In genomic region chr5:98306528-98306927, GRCm38 (mm10) we compare ENCODE assay signal across 21 mouse cellular contexts. TPM values are rescaled to one million over a fixed set of nuclear protein-coding genes. Genes with fewer than 3 reads are reported as not detected.
DNase-seq lines count a peak whose midpoint lies in the region; ATAC-seq and TF ChIP-seq lines count a peak whose summit lies in the region.
"Had no signal": no experiment of that assay in that cellular context is flagged by ENCODE, and none has a peak within 500 bp of the region (broad histone marks: within the 10 kb centered on the region; RNA-seq: fewer than 3 reads in every experiment).

No protein-coding gene starts in this region.

- no peaks in the 10 kb centered on the region for H3K36me3 ChIP-seq in embryonic facial prominence, embryonic 11.5 days (replicated peaks; ENCODE audit: control insufficient read depth, insufficient read depth, low read depth, low read length)
- no peaks in the 10 kb centered on the region for H3K36me3 ChIP-seq in embryonic facial prominence, embryonic 10.5 days (replicated peaks)
- H3K36me3 ChIP-seq in kidney, postnatal 0 days (ENCODE audit: insufficient read depth, low read length), result no peaks in the 10 kb centered on the region
- H3K36me3 ChIP-seq in embryonic facial prominence, embryonic 14.5 days (ENCODE audit: control insufficient read depth, insufficient read depth, low read length), result no peaks in the 10 kb centered on the region
- no peaks in the 10 kb centered on the region for H3K36me3 ChIP-seq in midbrain, embryonic 15.5 days (replicated peaks)
- H3K36me3 ChIP-seq: heart, embryonic 12.5 days; lung, embryonic 15.5 days had no signal

- H3K27ac ChIP-seq in embryonic facial prominence, embryonic 11.5 days (replicated peaks; ENCODE audit: low read depth, low read length), result no peak overlapping the region
- H3K27ac ChIP-seq in embryonic facial prominence, embryonic 10.5 days (replicated peaks), result no peak overlapping the region
- H3K27ac ChIP-seq in kidney, postnatal 0 days, result no peak overlapping the region
- no peak overlapping the region; the same call in 1 of the 2 replicates for H3K27ac ChIP-seq in embryonic facial prominence, embryonic 14.5 days (replicated peaks; ENCODE audit: low read depth, low read length)
- H3K27ac ChIP-seq in midbrain, embryonic 15.5 days, result 0 out of 2 replicates have a peak overlapping the region, but pooled peaks have one; percentile 34
- H3K27ac ChIP-seq: left cerebral cortex, adult 2 months; lung, embryonic 15.5 days had no signal

- H3K9me3 ChIP-seq in embryonic facial prominence, embryonic 11.5 days (replicated peaks; ENCODE audit: control insufficient read depth, low read length), result no peaks in the 10 kb centered on the region
- no peaks in the 10 kb centered on the region for H3K9me3 ChIP-seq in embryonic facial prominence, embryonic 10.5 days
- H3K9me3 ChIP-seq in kidney, postnatal 0 days (replicated peaks; ENCODE audit: low read length), result no peaks in the 10 kb centered on the region
- H3K9me3 ChIP-seq in embryonic facial prominence, embryonic 14.5 days (ENCODE audit: control insufficient read depth, low read length), result no peaks in the 10 kb centered on the region
- H3K9me3 ChIP-seq in midbrain, embryonic 15.5 days, result no peaks in the 10 kb centered on the region
- H3K9me3 ChIP-seq: heart, embryonic 12.5 days; lung, embryonic 15.5 days had no signal

- H3K9ac ChIP-seq in embryonic facial prominence, embryonic 11.5 days (replicated peaks; ENCODE audit: low read length), result no peak overlapping the region
- H3K9ac ChIP-seq in kidney, postnatal 0 days (ENCODE audit: low read depth, low read length), result no peak overlapping the region
- no peak overlapping the region for H3K9ac ChIP-seq in embryonic facial prominence, embryonic 14.5 days (ENCODE audit: low read depth, low read length)
- no peak overlapping the region for H3K9ac ChIP-seq in midbrain, embryonic 15.5 days
- H3K9ac ChIP-seq: heart, embryonic 12.5 days; lung, embryonic 15.5 days had no signal

- WGBS in embryonic facial prominence, embryonic 11.5 days, result 59% methylated on average over 9 of the region's 9 CpGs
- WGBS in embryonic facial prominence, embryonic 10.5 days, result 65% methylated on average over 9 of the region's 9 CpGs
- 17% methylated on average over 9 of the region's 9 CpGs for WGBS in kidney, postnatal 0 days
- 37% methylated on average over 9 of the region's 9 CpGs for whole genome bisulfite sequencing in embryonic facial prominence, embryonic 14.5 days
- WGBS in midbrain, embryonic 15.5 days, result 29% methylated on average over 9 of the region's 9 CpGs

- H3K4me2 ChIP-seq in embryonic facial prominence, embryonic 11.5 days (ENCODE audit: low read depth, low read length), result no peak overlapping the region
- no peak overlapping the region for H3K4me2 ChIP-seq in kidney, postnatal 0 days (ENCODE audit: low read length)
- H3K4me2 ChIP-seq in embryonic facial prominence, embryonic 14.5 days (ENCODE audit: low read depth, low read length), result no peak overlapping the region
- no peak overlapping the region; the same call in 1 of the 2 replicates for H3K4me2 ChIP-seq in midbrain, embryonic 15.5 days
- H3K4me2 ChIP-seq: heart, embryonic 12.5 days; lung, embryonic 15.5 days had no signal

- no peak for TF ChIP-seq CTCF in kidney, postnatal 0 days (IDR thresholded peaks at IDR 0.05; ENCODE audit: low read depth)

- DNase-seq in embryonic facial prominence, embryonic 11.5 days (ENCODE audit: low spot score), result peak; percentile 45
- no peak for DNase-seq in embryonic facial prominence, embryonic 10.5 days (ENCODE audit: low spot score)
- DNase-seq in kidney, postnatal 0 days (ENCODE audit: low spot score), result peak; percentile 61
- no peak for DNase-seq in kidney, adult 18-20 months
- DNase-seq in embryonic facial prominence, embryonic 14.5 days (ENCODE audit: low spot score), result peak; percentile 65
- no peak for DNase-seq in right cerebral cortex, postnatal 36 days (ENCODE audit: low spot score in 2 of 2)
- DNase-seq: cerebellum, adult 11-12 months; heart, postnatal 36 days; liver; right cerebral cortex, postnatal 25 days; thymus, postnatal 4 days had no signal

- H3K27me3 ChIP-seq in embryonic facial prominence, embryonic 11.5 days (ENCODE audit: control insufficient read depth, insufficient read depth, low read length), result no peaks in the 10 kb centered on the region
- 0 out of 2 replicates have a peak, but pooled peaks cover 4% of the 10 kb centered on the region for H3K27me3 ChIP-seq in embryonic facial prominence, embryonic 10.5 days (replicated peaks; ENCODE audit: low read depth, poor library complexity, severe bottlenecking)
- no peaks in the 10 kb centered on the region for H3K27me3 ChIP-seq in kidney, postnatal 0 days (ENCODE audit: insufficient read depth, low read length)
- no peaks in the 10 kb centered on the region for H3K27me3 ChIP-seq in embryonic facial prominence, embryonic 14.5 days (replicated peaks; ENCODE audit: control insufficient read depth, insufficient read depth, low read length)
- no peaks in the 10 kb centered on the region for H3K27me3 ChIP-seq in midbrain, embryonic 15.5 days (replicated peaks)
- H3K27me3 ChIP-seq: lung, embryonic 15.5 days had no signal

- no peak for ATAC-seq in embryonic facial prominence, embryonic 11.5 days (replicated peaks; ENCODE audit: insufficient number of reproducible peaks, low FRiP score, low TSS enrichment, low read depth)
- no peak for ATAC-seq in kidney, postnatal 0 days (replicated peaks; ENCODE audit: low FRiP score, low read depth)
- ATAC-seq in embryonic facial prominence, embryonic 14.5 days (ENCODE audit: low read depth), result peak; percentile 55; the same call in 1 of the 2 replicates
- ATAC-seq in midbrain, embryonic 15.5 days (replicated peaks), result peak; percentile 66
- ATAC-seq in erythroblast, adult 5-6 weeks (replicated peaks; ENCODE audit: low FRiP score, poor library complexity, severe bottlenecking), result no peak
- ATAC-seq: intestine, postnatal 0 days had no signal

- H3K4me3 ChIP-seq in embryonic facial prominence, embryonic 11.5 days (ENCODE audit: low read depth, low read length), result no peak overlapping the region
- no peak overlapping the region for H3K4me3 ChIP-seq in embryonic facial prominence, embryonic 10.5 days
- no peak overlapping the region for H3K4me3 ChIP-seq in kidney, postnatal 0 days (replicated peaks; ENCODE audit: low read depth, low read length)
- H3K4me3 ChIP-seq in embryonic facial prominence, embryonic 14.5 days (ENCODE audit: low read depth, low read length), result no peak overlapping the region
- no peak overlapping the region for H3K4me3 ChIP-seq in midbrain, embryonic 15.5 days
- H3K4me3 ChIP-seq: erythroblast, embryonic 14.5 days; heart, embryonic 12.5 days; left cerebral cortex, adult 2 months; lung, embryonic 15.5 days had no signal

- no peaks in the 10 kb centered on the region for H3K4me1 ChIP-seq in embryonic facial prominence, embryonic 11.5 days (ENCODE audit: control insufficient read depth, insufficient read depth, low read length)
- H3K4me1 ChIP-seq in embryonic facial prominence, embryonic 10.5 days, result no peaks in the 10 kb centered on the region
- H3K4me1 ChIP-seq in kidney, postnatal 0 days (replicated peaks; ENCODE audit: insufficient read depth, low read length), result no peaks in the 10 kb centered on the region
- no peaks in the 10 kb centered on the region for H3K4me1 ChIP-seq in embryonic facial prominence, embryonic 14.5 days (ENCODE audit: control insufficient read depth, insufficient read depth, low read length)
- H3K4me1 ChIP-seq in midbrain, embryonic 15.5 days, result 0 out of 2 replicates have a peak, but pooled peaks cover 4% of the 10 kb centered on the region
- H3K4me1 ChIP-seq: heart, embryonic 12.5 days; lung, embryonic 15.5 days had no signal

RNA-seq across cellular contexts. Expression of gene Cfap299, which starts 22.6 kb away (rescaled TPM):
- 0.70 and 1.5 TPM in 2 replicates for polyA plus RNA-seq in embryonic facial prominence, embryonic 11.5 days (2014; fragmentation: Nextera tagmentation; extraction: Ambion mirVana)
- polyA plus RNA-seq in embryonic facial prominence, embryonic 10.5 days (2016; fragmentation: Nextera tagmentation; extraction: Ambion mirVana), result 0.26 and 0.30 TPM in 2 replicates
- 0.34 and 0.43 TPM in 2 replicates for polyA plus RNA-seq in kidney, postnatal 0 days (2015; fragmentation: Nextera tagmentation; extraction: Ambion mirVana)
- polyA plus RNA-seq in embryonic facial prominence, embryonic 14.5 days (2014; fragmentation: Nextera tagmentation; extraction: Ambion mirVana), result 1.1 and 1.9 TPM in 2 replicates
- 1.5 and 2.2 TPM in 2 replicates for polyA plus RNA-seq in midbrain, embryonic 15.5 days (2015; fragmentation: Nextera tagmentation; extraction: Ambion mirVana)
- total RNA-seq in erythroblast, adult 5-6 weeks (2015; ENCODE audit: low replicate concordance), result not detected in 2 replicates
- total RNA-seq in erythroblast, adult 5-6 weeks (2017; ENCODE audit: low replicate concordance), result not detected in 2 replicates
- total RNA-seq: adrenal gland, adult 18-20 months; gastrocnemius, postnatal 4 days; heart, postnatal 36 days had no signal
- polyA plus RNA-seq: erythroblast, embryonic 14.5 days; heart, embryonic 12.5 days had no signal

RNA-seq across cellular contexts. Expression of gene Fgf5, which starts 52.5 kb away (rescaled TPM):
- 1.0 and 2.2 TPM in 2 replicates for polyA plus RNA-seq in embryonic facial prominence, embryonic 11.5 days (2014; fragmentation: Nextera tagmentation; extraction: Ambion mirVana)
- polyA plus RNA-seq in embryonic facial prominence, embryonic 10.5 days (2016; fragmentation: Nextera tagmentation; extraction: Ambion mirVana), result 0.52 and 0.65 TPM in 2 replicates
- polyA plus RNA-seq in kidney, postnatal 0 days (2015; fragmentation: Nextera tagmentation; extraction: Ambion mirVana), result not detected in 2 replicates
- 1.6 and 1.7 TPM in 2 replicates for polyA plus RNA-seq in embryonic facial prominence, embryonic 14.5 days (2014; fragmentation: Nextera tagmentation; extraction: Ambion mirVana)
- polyA plus RNA-seq in midbrain, embryonic 15.5 days (2015; fragmentation: Nextera tagmentation; extraction: Ambion mirVana), result 0.96 and 2.0 TPM in 2 replicates
- total RNA-seq in erythroblast, adult 5-6 weeks (2015; ENCODE audit: low replicate concordance), result not detected in 2 replicates
- total RNA-seq in erythroblast, adult 5-6 weeks (2017; ENCODE audit: low replicate concordance), result not detected in 2 replicates
- total RNA-seq: adrenal gland, adult 18-20 months; heart, postnatal 36 days had no signal
- polyA plus RNA-seq: erythroblast, embryonic 14.5 days; testis, adult 2 months had no signal

Comparison
In these comparisons a context has a peak if more than half of its experiments do, and no peak if none do; other contexts are left out.
1. ATAC-seq: peak in embryonic facial prominence, embryonic 14.5 days (single experiment) and midbrain, embryonic 15.5 days (single experiment); none in embryonic facial prominence, embryonic 11.5 days (single experiment), kidney, postnatal 0 days (single experiment) and erythroblast, adult 5-6 weeks (single experiment).
2. DNase-seq: peak in embryonic facial prominence, embryonic 11.5 days (single experiment), kidney, postnatal 0 days (single experiment) and embryonic facial prominence, embryonic 14.5 days (single experiment); none in embryonic facial prominence, embryonic 10.5 days (single experiment), kidney, adult 18-20 months (single experiment) and right cerebral cortex, postnatal 36 days (0 of 2).